Mouse (Mus musculus) liver, embryonic 11.5 days (tissue): Measurements from ENCODE around the gene Pdzph1. TPM values are rescaled to one million over a fixed set of nuclear protein-coding genes. Genes with fewer than 3 reads are reported as not detected.

Experiments
- polyA plus RNA-seq: library from polyadenylated mRNA; unstranded; fragments of >200 nt; fragmentation: Nextera tagmentation; extraction: Ambion mirVana; gene quantifications from 2 replicates; pipeline ENCODE4 v1.2.1, GENCODE M21; 2014

Gene Pdzph1
- polyA plus RNA-seq, 1 experiment from 2014 or later: 0.51 TPM

Other genes starting within 250 kb of the Pdzph1 start
- 8.1 and 11.5 TPM in 2 replicates for gene Nudt12, start 22.0 kb upstream of the Pdzph1 start, polyA plus RNA-seq